Mouse (Mus musculus): ENCODE measurements at regions not wholly inside any gene's neighbourhood (a gene's known extent, or its start where the extent isn't known, plus 50 kb on each side); places are given as distances from the start of the nearest gene placed in this dataset.

- no peak for DNase-seq (ENCODE audit: low spot score in 2 of 2)
Measured at GRCm38 (mm10) chr1:43367151-43367895, 77.1 kb upstream of the Nck2 start.

- DNase-seq (ENCODE audit: low spot score in 2 of 2) = no peak
Measured at GRCm38 (mm10) chr1:43371863-43372262, 72.5 kb upstream of the Nck2 start.

GRCm38 (mm10) chr1:43374946-43375345 lies 69.4 kb upstream of the Nck2 start:
- no peak for DNase-seq (ENCODE audit: low spot score in 2 of 2)

GRCm38 (mm10) chr1:43375851-43376250 lies 68.5 kb upstream of the Nck2 start:
- DNase-seq (ENCODE audit: low spot score in 2 of 2) = no peak

- DNase-seq (ENCODE audit: low spot score in 2 of 2) = no peak
Measured at GRCm38 (mm10) chr1:43377491-43378263, 66.7 kb upstream of the Nck2 start.

GRCm38 (mm10) chr1:43385008-43385407 lies 59.4 kb upstream of the Nck2 start:
- DNase-seq (ENCODE audit: low spot score in 2 of 2) = no peak

GRCm38 (mm10) chr1:43394035-43394434 lies 50.3 kb upstream of the Nck2 start:
- no peak for DNase-seq (ENCODE audit: low spot score in 2 of 2)

All from urinary bladder, postnatal 4 days (tissue).